Mouse (Mus musculus): ENCODE data around the gene Ncf2.

Ncf2 gene

GRCm38 (mm10) chr1:152831619-152832018 lies 31.6 kb downstream of the Ncf2 start:
- no peak for DNase-seq (ENCODE audit: low spot score)

GRCm38 (mm10) chr1:152832316-152832715 lies 32.3 kb downstream of the Ncf2 start:
- no peak for DNase-seq (ENCODE audit: low spot score)

- no peak for DNase-seq (ENCODE audit: low spot score)
These were observed 35.1 kb downstream of the Ncf2 start for GRCm38 (mm10) chr1:152835061-152835460.

GRCm38 (mm10) chr1:152838026-152838702 lies 38.2 kb downstream of the Ncf2 start:
- DNase-seq (ENCODE audit: low spot score), result no peak

GRCm38 (mm10) chr1:152838841-152839240 lies 38.8 kb downstream of the Ncf2 start:
- DNase-seq (ENCODE audit: low spot score), result no peak

GRCm38 (mm10) chr1:152840343-152840742 lies 40.3 kb downstream of the Ncf2 start:
- DNase-seq (ENCODE audit: low spot score), result no peak

GRCm38 (mm10) chr1:152841057-152841456 lies 41.1 kb downstream of the Ncf2 start:
- DNase-seq (ENCODE audit: low spot score), result no peak

GRCm38 (mm10) chr1:152844634-152845033 lies 44.6 kb downstream of the Ncf2 start:
- no peak for DNase-seq (ENCODE audit: low spot score)

- no peak for DNase-seq (ENCODE audit: low spot score)
These were observed 45.3 kb downstream of the Ncf2 start for GRCm38 (mm10) chr1:152845211-152845730.

- DNase-seq (ENCODE audit: low spot score), result no peak
These were observed 46.9 kb downstream of the Ncf2 start for GRCm38 (mm10) chr1:152846856-152847255.

GRCm38 (mm10) chr1:152869901-152870300 lies 69.9 kb downstream of the Ncf2 start:
- DNase-seq (ENCODE audit: low spot score), result no peak

GRCm38 (mm10) chr1:152871031-152871430 lies 71.0 kb downstream of the Ncf2 start:
- no peak for DNase-seq (ENCODE audit: low spot score)
